Mouse (Mus musculus) megakaryocyte-erythroid progenitor cell, adult 5-6 weeks (primary cell): Measurements from ENCODE around the gene Vmn1r37. TPM values are rescaled to one million over a fixed set of nuclear protein-coding genes. Genes with fewer than 3 reads are reported as not detected.
A peak's percentile ranks its signal among the peaks of the same experiment; 100 is the strongest.
"Not testable (repeated sequence)": the region's sequence is repeated elsewhere in the genome, so short reads cannot be mapped to it uniquely, and the experiment has no call there.

Source experiments
- ATAC-seq: replicated peaks from 2 replicates; pipeline ENCODE4 v1.8.0; 2016; ENCODE audit warnings: mild to moderate bottlenecking, inconsistent platforms; ENCODE audit not compliant: severe bottlenecking, poor library complexity, low FRiP score, low TSS enrichment
- total RNA-seq, 2 experiments: library from RNA; stranded (forward) in 1 of 2; stranded (reverse) in 1 of 2; fragments of 200-1000, 215-1000 nt in 1 of 2; fragments of >200 nt in 1 of 2; fragmentation: Nextera tagmentation in 1 of 2; gene quantifications; 2 replicates each; pipeline ENCODE4 v1.2.3; 2014 to 2017

Gene Vmn1r37
- total RNA-seq (2014; fragmentation: Nextera tagmentation): not detected in 2 replicates
- total RNA-seq (2017): not detected in 2 replicates

DNA sequence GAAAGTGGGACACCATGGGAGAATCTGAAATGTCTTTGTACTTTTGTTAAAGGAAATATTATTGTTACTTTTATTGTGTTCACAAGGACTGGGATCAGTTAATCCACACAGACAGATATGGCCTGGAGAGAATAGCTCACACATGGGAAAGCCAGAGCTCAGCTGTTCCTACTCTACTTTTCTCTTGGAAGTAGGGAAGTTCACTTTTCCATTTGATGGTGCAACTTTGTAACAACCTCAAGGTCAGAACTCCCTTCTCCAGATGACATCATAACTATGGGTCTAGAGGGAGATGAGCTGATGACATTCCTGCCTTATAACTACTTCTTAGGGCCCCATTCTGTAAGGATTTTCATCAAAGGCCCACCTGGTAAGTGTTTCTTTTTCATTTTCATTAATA is at the start of gene Vmn1r37:
Vmn1r37 (plus strand) TSS at position 301 of the 400 bp plus-strand sequence.
- ATAC-seq: not testable (repeated sequence)

DNA sequence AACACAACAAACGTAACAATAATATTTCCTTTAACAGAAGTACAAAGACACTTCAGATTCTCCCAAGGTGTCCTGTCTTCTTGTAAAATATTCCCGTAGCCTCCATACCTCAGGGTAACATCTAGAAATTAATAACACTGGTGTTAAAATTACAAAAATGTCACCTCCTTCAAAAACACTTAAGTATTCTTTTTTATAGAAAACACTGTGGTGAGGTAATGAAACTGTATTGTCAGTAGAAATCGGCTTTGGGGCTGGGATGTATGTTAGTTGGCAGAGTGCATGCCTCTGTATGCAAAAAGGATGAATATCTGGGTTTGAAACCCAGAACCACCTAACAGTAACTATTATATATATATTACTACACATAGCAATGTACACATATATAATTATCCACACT is 43.4 kb upstream of the Vmn1r37 start, which contains the start of gene Vmn1r35:
Vmn1r35 (minus strand) TSS at position 101 of the 400 bp plus-strand sequence.
- no peak for ATAC-seq

DNA sequence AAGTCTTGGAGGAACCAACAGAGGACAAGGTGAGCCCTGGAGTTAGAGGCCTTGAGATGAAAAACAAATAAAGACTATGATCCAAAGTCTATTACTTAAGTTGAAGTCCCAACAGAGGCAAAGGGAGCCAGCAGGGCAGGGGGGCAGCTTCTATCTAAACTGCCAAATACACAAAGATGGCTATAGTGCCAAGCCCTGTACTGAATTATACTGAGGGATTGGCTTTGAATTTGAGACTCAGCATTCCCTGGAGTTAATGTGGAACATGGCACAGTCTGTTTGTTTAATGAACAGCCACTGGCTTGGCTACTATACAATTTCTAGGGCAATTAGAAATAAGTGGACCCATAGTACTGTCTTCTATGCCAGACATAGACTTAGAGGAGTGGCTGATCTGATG is 20.3 kb upstream of the Vmn1r37 start:
- ATAC-seq: no peak

DNA sequence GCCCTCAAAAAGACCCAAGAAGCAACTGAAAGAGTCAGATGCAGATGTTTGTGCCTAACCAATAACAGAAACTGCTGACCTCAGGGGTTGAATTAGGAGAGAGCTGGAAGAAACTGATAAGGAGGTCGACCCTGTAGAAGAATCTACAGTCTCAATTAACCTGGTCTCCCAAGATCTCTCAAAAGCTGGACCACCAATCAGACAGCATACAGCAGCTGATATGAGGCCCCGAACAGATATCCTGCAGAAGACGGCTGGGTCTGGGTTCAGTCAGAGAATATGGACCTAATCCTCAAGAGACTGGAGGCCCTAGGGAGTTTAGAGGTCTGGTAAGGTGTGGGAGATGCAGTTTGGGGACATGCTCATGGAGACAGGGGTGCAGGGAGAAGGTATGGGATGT is 15.3 kb upstream of the Vmn1r37 start:
- ATAC-seq: peak; percentile 94

DNA sequence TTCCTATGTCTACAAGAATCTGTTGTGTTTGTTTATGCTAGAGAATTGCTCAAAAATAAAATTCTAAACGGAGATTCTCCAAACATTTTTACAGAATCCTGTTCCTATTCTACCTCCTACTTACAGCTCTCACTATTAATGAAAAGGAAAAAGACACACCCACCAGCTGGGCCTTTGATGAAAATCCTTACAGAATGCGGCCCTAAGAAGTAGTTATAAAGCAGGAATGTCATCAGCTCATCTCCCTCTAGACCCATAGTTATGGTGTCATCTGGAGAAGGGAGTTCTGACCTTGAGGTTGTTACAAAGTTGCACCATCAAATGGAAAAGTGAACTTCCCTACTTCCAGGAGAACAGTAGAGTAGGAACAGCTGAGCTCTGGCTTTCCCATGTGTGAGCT is 10.1 kb upstream of the Vmn1r37 start, which contains the start of gene Vmn1r36:
Vmn1r36 (minus strand) TSS at position 101 of the 400 bp plus-strand sequence.
- not testable (repeated sequence) for ATAC-seq

DNA sequence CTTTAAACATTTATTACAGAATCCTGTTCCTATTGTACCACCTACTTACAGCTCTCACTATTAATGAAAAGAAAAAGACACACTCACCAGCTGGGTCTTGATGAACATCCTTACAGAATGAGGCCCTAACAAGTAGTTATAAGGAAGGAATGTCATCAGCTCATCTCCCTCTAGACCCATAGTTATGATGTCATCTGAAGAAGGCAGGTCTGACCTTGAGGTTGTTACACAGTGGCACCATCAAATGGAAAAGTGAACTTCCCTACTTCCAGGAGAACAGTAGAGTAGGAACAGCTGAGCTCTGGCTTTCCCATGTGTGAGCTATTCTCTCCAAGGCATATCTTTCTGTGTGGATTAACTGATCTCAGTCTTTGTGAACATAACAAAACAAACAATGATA is 53.3 kb downstream of the Vmn1r37 start, which contains the start of gene Vmn1r38:
Vmn1r38 (minus strand) TSS at position 101 of the 400 bp plus-strand sequence.
- not testable (repeated sequence) for ATAC-seq

Other genes with a start within 250 kb of the Vmn1r37 start
- 92.8 and 111 TPM in 2 replicates for gene Mad2l1, start 194.0 kb upstream of the Vmn1r37 start, total RNA-seq (2014; fragmentation: Nextera tagmentation)
- 104 and 127 TPM in 2 replicates for gene Mad2l1, start 194.0 kb upstream of the Vmn1r37 start, total RNA-seq (2017)
- not detected in 2 replicates for gene Vmn1r32, start 169.3 kb upstream of the Vmn1r37 start, total RNA-seq (2014; fragmentation: Nextera tagmentation)
- gene Vmn1r32, start 169.3 kb upstream of the Vmn1r37 start, total RNA-seq (2017): not detected in 2 replicates
- gene Vmn1r33, start 111.1 kb upstream of the Vmn1r37 start, total RNA-seq (2014; fragmentation: Nextera tagmentation): not detected in 2 replicates
- not detected in 2 replicates for gene Vmn1r33, start 111.1 kb upstream of the Vmn1r37 start, total RNA-seq (2017)
- gene Vmn1r34, start 85.5 kb upstream of the Vmn1r37 start, total RNA-seq (2014; fragmentation: Nextera tagmentation): not detected in 2 replicates
- gene Vmn1r34, start 85.5 kb upstream of the Vmn1r37 start, total RNA-seq (2017): not detected in 2 replicates
- gene Vmn1r35, start 43.5 kb upstream of the Vmn1r37 start, total RNA-seq (2014; fragmentation: Nextera tagmentation): not detected in 2 replicates
- gene Vmn1r35, start 43.5 kb upstream of the Vmn1r37 start, total RNA-seq (2017): not detected in 2 replicates
- gene Vmn1r36, start 10.2 kb upstream of the Vmn1r37 start, total RNA-seq (2014; fragmentation: Nextera tagmentation): not detected in 2 replicates
- not detected in 2 replicates for gene Vmn1r36, start 10.2 kb upstream of the Vmn1r37 start, total RNA-seq (2017)
- not detected in 2 replicates for gene Vmn1r38, start 53.2 kb downstream of the Vmn1r37 start, total RNA-seq (2014; fragmentation: Nextera tagmentation)
- gene Vmn1r38, start 53.2 kb downstream of the Vmn1r37 start, total RNA-seq (2017): not detected in 2 replicates
- gene Vmn1r39, start 81.2 kb downstream of the Vmn1r37 start, total RNA-seq (2014; fragmentation: Nextera tagmentation): not detected in 2 replicates
- not detected in 2 replicates for gene Vmn1r39, start 81.2 kb downstream of the Vmn1r37 start, total RNA-seq (2017)
- 25.4 and 39.3 TPM in 2 replicates for gene Gng12, start 167.0 kb downstream of the Vmn1r37 start, total RNA-seq (2014; fragmentation: Nextera tagmentation)
- 27.8 and 37.5 TPM in 2 replicates for gene Gng12, start 167.0 kb downstream of the Vmn1r37 start, total RNA-seq (2017)